Mouse (Mus musculus) testis, adult 2 months (tissue): ENCODE data around the gene 9230104L09Rik.

Source experiments
- CTCF ChIP-seq: fragments of 200-500 bp; IDR thresholded peaks from 2 replicates; pipeline ENCODE4 v1.5.1; 2012; ENCODE audit warnings: low read depth, mild to moderate bottlenecking, inconsistent platforms, low read length, moderate library complexity; ENCODE audit not compliant: control insufficient read depth, insufficient read depth, insufficient replicate concordance
- POLR2A ChIP-seq: fragments of 200-500 bp; IDR thresholded peaks from 2 replicates; pipeline ENCODE4 v1.6.1; 2012; ENCODE audit warnings: low read depth, mild to moderate bottlenecking, inconsistent platforms, low read length, moderate library complexity; ENCODE audit not compliant: control insufficient read depth

GRCm38 (mm10) chr2:148875335-148875811 lies 10.5 kb upstream of the 9230104L09Rik start, which contains the start of gene Cst3:
- TF ChIP-seq CTCF: no peak
- peak; percentile 62 for TF ChIP-seq POLR2A
